Mouse (Mus musculus): ENCODE data around the gene Ntsr1. TPM values are rescaled to one million over a fixed set of nuclear protein-coding genes. Genes with fewer than 3 reads are reported as not detected.

Gene Ntsr1
- total RNA-seq, 1 experiment from 2014 or later: not detected

DNA sequence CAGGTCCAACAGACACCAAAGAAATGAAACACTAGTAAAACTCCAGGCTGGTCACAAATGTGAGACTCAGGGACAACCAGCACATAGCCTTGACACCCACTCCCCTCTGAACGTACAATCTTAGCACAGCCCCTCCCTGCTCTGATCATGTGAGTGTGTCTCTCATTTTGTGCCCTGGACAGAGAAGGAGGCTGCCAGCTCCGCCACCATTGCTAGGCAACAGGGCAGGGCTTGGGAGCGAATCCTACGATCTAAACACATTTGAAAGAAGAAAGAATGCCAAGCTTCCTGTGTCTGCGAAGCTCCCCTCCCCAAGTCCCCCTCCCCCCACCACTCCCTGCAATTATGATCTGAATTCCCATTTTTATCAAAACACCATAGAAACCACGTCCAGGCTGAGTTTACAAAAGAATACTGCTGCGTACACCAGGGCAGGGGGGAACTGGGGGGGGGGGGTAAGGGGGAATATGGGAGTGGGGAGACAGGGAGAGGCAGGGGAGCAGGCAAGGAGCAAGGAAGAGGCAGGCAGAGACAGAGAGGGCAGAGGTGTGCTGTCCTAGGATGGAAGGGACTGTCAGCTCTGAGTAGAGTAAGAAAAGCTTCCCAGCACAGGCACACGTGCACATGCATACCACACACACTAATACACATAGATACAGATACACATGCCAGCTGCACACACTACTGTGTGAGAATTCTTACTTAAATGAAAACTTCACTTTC lies 47.8 kb downstream of the Ntsr1 start:
- no peak for ATAC-seq (replicated peaks; ENCODE audit: low read depth, poor library complexity, severe bottlenecking)

- no peak for ATAC-seq (replicated peaks; ENCODE audit: low read depth, poor library complexity, severe bottlenecking)
Measured at GRCm38 (mm10) chr2:180552340-180552739, 52.6 kb downstream of the Ntsr1 start.

DNA sequence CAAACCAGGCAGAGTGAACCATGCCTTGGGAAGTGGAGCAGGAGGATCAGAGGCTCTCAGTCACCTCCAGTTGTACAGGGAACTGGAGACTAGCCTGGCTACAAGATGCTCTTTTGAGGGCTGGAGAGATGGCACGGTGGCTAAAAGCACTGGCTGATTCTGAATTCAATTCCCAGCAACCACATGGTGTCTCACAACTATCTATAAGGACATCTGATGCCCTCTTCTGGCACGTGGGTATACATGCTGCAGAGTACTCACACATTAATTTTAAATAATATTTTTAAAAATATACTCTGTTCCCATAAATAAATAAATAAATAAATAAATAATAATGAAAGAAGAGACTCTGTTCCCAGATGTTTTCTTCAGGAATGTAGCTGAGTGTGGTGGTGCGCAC lies 55.4 kb downstream of the Ntsr1 start:
- no peak for ATAC-seq (replicated peaks; ENCODE audit: low read depth, poor library complexity, severe bottlenecking)

DNA sequence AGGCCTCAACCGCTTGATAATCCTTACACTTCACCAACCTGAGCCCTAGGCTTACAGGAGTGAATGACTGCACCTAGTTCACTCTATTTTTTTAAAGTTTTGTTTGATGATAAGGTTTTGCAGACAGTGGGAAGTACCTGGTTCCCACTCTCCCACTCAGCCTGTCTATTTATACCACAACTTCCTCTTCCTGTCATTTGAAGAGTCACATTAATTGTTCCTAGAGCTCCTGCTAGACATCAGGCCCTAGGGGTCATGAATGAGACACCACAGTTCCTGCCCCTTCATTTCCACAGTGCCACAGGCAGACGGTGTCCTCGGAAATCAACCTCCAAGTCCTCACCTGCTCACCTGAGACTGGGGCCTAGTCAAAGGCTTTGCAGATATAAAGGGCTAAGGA lies 56.7 kb downstream of the Ntsr1 start:
- ATAC-seq (replicated peaks; ENCODE audit: low read depth, poor library complexity, severe bottlenecking): peak; percentile 87

- no peak for ATAC-seq (replicated peaks; ENCODE audit: low read depth, poor library complexity, severe bottlenecking)
Measured at GRCm38 (mm10) chr2:180560245-180560644, 60.5 kb downstream of the Ntsr1 start.

- no peak for ATAC-seq (replicated peaks; ENCODE audit: low read depth, poor library complexity, severe bottlenecking)
Measured at GRCm38 (mm10) chr2:180562146-180562545, 62.4 kb downstream of the Ntsr1 start.

DNA sequence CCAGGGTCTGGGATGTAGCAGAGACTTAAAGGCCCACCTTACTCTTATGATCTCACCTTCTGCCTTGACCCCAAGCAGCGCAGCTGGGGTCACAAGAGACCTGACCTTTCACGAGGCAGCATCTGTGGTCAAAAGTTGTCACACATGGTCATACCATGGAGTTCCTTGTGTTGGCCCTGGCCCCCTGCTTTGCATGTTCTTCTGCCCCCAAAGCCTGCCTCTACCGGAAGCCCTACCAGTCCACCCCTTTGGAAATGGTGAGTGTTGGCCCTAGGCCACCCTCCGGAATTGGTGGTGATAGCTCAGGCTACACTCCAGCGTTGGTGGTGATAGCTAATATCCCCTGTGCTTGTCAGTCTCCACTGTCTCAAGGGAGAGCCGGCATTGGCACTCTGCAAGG lies 63.5 kb downstream of the Ntsr1 start:
- ATAC-seq (replicated peaks; ENCODE audit: low read depth, poor library complexity, severe bottlenecking): no peak

DNA sequence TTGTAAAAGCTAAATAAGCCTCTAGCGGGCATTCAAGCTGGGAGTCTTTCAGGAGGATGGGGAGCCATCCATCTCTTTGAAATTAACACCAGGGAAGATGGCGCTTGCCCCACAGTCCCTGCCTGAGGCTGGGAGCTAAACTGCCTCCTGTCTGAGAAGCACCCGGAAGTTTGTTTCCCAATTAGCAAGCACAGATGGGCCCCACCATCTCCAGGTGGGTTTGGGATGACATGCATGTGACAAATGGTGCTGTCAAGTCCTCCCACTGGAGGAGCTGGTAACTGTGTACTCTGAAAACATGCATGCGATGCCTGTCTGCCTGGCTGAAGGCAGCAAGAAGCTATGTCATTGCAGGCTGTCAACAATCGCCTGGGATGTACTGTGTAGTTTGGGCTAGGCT lies 64.1 kb downstream of the Ntsr1 start:
- no peak for ATAC-seq (replicated peaks; ENCODE audit: low read depth, poor library complexity, severe bottlenecking)

DNA sequence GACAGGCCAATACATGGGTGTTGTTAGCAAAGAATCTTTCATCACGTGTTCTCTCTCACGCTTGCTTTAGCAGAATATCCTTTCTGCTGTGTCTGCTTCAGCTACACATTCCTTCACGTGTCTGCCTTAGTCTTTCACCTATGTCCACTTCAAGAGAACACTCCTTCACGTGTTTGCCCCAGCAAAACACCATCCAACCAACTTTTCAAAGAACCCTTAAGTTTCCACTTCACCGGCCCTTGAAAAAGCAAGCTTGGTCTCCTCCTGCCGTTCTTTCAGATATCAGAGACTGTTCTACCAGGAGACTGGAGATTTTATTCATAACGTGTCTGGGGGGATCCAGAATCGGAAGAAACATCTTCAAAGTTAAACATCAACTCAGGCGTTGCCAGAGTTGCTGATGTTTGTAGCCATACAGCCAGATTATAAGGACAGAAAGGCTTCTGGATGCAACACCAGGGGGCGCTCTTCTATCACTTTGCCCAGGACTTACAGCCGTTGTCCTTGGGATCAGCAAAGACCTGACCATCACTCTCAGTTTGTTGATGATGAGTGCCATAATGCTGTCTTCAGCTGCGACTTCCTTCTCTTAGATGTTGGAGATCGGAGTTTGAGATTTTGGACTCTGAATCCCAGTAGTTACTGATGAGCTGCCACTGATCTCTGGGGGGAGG lies 66.6 kb downstream of the Ntsr1 start:
- ATAC-seq (replicated peaks; ENCODE audit: low read depth, poor library complexity, severe bottlenecking): peak; percentile 85

GRCm38 (mm10) chr2:180569028-180569643 lies 69.4 kb downstream of the Ntsr1 start:
- ATAC-seq (replicated peaks; ENCODE audit: low read depth, poor library complexity, severe bottlenecking): no peak

- ATAC-seq (replicated peaks; ENCODE audit: low read depth, poor library complexity, severe bottlenecking): no peak
Measured at GRCm38 (mm10) chr2:180576482-180576881, 76.7 kb downstream of the Ntsr1 start.

- peak; percentile 62 for ATAC-seq (replicated peaks; ENCODE audit: low read depth, poor library complexity, severe bottlenecking)
Measured at GRCm38 (mm10) chr2:180578686-180579085, 78.9 kb downstream of the Ntsr1 start.

- ATAC-seq (replicated peaks; ENCODE audit: low read depth, poor library complexity, severe bottlenecking): no peak
Measured at GRCm38 (mm10) chr2:180581002-180581401, 81.2 kb downstream of the Ntsr1 start, which contains the start of gene Mrgbp. TSS of gene Mrgbp (plus strand) at chr2:180581304.

DNA sequence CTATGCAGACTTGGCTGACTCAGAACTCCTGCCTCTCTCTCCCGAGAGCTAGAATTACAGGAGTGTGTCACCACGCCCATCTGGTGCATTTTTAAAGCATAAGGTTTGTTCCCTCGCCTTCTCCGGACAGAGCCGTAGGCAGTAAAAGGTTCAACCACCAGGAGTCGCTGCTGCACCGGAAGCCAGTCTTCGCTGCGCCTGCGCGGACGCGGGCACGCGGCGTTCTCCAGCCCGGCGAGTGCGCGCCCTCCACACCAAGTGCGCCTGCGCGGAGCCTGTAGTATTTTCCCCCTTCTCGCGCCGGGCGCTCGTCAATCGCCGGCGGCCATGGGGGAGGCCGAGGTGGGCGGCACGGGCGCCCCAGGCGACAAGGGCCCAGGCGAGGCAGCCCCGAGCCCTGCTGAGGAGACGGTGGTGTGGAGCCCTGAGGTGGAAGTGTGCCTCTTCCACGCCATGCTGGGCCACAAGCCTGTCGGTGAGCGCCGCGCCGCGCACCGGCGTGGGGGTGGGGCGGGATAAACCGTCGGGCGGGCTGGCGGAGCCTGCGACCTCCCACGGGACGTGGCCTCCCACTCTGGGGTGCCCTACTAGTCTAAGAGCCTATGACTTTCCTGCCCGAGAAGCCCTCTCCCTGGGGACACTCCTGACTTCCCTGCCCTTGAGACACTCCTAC lies 82.8 kb downstream of the Ntsr1 start:
- peak; percentile 87 for ATAC-seq (replicated peaks; ENCODE audit: low read depth, poor library complexity, severe bottlenecking)

DNA sequence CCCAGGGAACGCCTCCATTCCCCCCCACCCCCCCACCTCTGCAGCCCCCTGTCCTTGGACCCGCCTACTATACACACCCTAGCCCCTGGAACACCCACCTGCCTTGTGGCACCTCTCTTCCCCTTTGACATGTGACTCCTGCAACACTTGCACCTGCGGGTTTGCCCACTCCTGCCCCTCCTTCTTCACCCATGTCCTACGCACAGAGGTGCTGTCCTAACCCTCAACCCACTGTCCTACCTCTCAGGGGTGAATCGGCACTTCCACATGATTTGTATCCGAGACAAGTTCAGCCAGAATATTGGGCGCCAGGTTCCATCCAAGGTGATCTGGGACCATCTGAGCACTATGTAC lies 83.4 kb downstream of the Ntsr1 start:
- ATAC-seq (replicated peaks; ENCODE audit: low read depth, poor library complexity, severe bottlenecking): no peak

DNA sequence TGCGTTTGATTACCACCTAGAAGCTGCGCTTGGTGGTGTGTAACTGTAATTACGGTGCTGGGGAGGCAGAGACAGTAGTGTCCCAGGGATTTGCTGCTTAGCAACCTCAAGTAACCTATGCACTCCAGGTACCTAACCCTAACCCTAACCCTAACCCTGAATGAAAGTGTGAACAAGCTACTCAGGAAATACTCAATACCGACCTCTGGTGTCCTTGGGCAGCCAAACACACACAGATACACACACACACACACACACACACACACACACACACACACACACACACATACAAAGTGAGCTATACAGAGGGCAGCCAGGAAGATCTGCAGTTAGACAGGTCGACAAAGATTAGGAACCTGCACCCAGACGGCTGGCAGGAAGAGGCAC lies 89.0 kb downstream of the Ntsr1 start:
- ATAC-seq (replicated peaks; ENCODE audit: low read depth, poor library complexity, severe bottlenecking): peak; percentile 14

- ATAC-seq (replicated peaks; ENCODE audit: low read depth, poor library complexity, severe bottlenecking): peak; percentile 85
Measured at GRCm38 (mm10) chr2:180589123-180589831, 89.5 kb downstream of the Ntsr1 start, which contains the start of gene Ogfr. TSS of gene Ogfr (plus strand) at chr2:180589245.
